Mouse (Mus musculus) layer of hippocampus, postnatal 25 days (tissue): ENCODE results near the gene Aldh2. TPM values are rescaled to one million over a fixed set of nuclear protein-coding genes. Genes with fewer than 3 reads are reported as not detected.

Experiments
- total RNA-seq, 2 experiments: library from RNA; stranded (reverse); gene quantifications; 2 replicates each; pipeline ENCODE4 v1.2.3; 2021

Gene Aldh2
- total RNA-seq, 2 experiments from 2014 or later: 110 to 124 TPM

Other genes with a start within 250 kb of the Aldh2 start
- 10 to 100 TPM; 66.3 to 78.9 TPM for gene Trafd1, start 208.2 kb downstream of the Aldh2 start, total RNA-seq
- 10 to 100 TPM; 39.4 to 41.2 TPM for gene Naa25, start 195.9 kb downstream of the Aldh2 start, total RNA-seq
- 1 to 10 TPM; 6.6 to 9.3 TPM for gene Tmem116, start 141.9 kb downstream of the Aldh2 start, total RNA-seq
- 100 to 1,000 TPM; 131 to 154 TPM for gene Erp29, start 141.3 kb downstream of the Aldh2 start, total RNA-seq
- under 1 TPM in 1 of 2 experiments, not detected in 1; 0.12 TPM for gene Adam1b, start 90.4 kb downstream of the Aldh2 start, total RNA-seq
- 10 to 100 TPM; 12.2 to 16.9 TPM for gene Adam1a, start 48.3 kb downstream of the Aldh2 start, total RNA-seq
- gene Gm42878, start 48.3 kb downstream of the Aldh2 start, total RNA-seq: not detected
- 10 to 100 TPM; 65.4 to 76.7 TPM for gene Mapkapk5, start 47.9 kb downstream of the Aldh2 start, total RNA-seq
- gene Acad12, start 25.1 kb upstream of the Aldh2 start, total RNA-seq: 1 to 10 TPM; 6.0 to 7.6 TPM
- 1 to 10 TPM; 3.1 to 3.9 TPM for gene Acad10, start 66.7 kb upstream of the Aldh2 start, total RNA-seq
- gene Brap, start 66.7 kb upstream of the Aldh2 start, total RNA-seq: 10 to 100 TPM; 63.2 to 63.6 TPM
- gene Atxn2, start 117.5 kb upstream of the Aldh2 start, total RNA-seq: 100 to 1,000 TPM; 197 to 244 TPM
- gene Sh2b3, start 243.8 kb upstream of the Aldh2 start, total RNA-seq: 10 to 100 TPM; 22.0 TPM